Mouse (Mus musculus): ENCODE measurements around the gene Hs3st4.

Gene Hs3st4

DNA sequence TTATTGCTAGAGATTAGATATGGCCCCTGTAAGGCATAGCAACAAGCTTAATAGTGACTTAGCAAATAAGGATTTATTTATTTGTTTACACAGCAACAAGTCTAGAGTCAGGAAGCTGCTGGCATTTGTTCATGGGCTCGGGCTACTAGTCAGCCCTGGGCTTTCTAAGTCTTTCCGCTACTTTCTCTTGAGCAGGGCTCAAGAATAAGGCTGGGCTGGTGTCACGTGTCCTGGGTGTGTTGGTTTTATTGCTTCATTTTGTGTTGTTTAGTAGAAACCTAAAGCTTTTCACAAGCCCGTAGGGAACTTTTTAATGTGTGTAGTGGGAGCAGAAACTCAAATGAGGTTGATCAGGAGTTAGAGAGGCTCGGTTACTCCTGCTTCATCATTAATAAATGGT, 153.5 kb downstream of the Hs3st4 start:
- no peak for DNase-seq (ENCODE audit: low spot score in 2 of 2)

DNA sequence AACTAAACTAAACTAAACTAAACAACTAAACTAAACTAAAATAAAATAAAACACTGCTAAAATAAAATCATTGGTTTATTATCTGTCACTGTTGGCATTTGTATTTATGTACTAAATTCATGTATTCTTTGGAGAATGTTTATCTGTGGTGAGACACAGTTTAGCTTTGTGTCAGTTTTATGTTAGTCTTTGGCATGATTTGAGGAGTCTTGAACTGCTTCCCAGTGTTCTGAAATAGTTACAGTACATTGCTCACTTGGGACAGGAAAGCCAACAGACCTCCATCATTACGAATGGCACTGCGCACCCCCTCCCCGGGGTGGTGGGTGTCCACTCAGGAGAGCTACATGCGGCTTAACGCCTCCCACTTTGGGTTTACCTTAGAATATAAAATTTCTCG, 158.6 kb downstream of the Hs3st4 start:
- no peak for DNase-seq (ENCODE audit: low spot score in 2 of 2)

GRCm38 (mm10) chr7:124150901-124151300, 168.2 kb downstream of the Hs3st4 start:
- DNase-seq (ENCODE audit: low spot score in 2 of 2): no peak

GRCm38 (mm10) chr7:124163301-124163700, 180.6 kb downstream of the Hs3st4 start:
- no peak for DNase-seq (ENCODE audit: low spot score in 2 of 2)

DNA sequence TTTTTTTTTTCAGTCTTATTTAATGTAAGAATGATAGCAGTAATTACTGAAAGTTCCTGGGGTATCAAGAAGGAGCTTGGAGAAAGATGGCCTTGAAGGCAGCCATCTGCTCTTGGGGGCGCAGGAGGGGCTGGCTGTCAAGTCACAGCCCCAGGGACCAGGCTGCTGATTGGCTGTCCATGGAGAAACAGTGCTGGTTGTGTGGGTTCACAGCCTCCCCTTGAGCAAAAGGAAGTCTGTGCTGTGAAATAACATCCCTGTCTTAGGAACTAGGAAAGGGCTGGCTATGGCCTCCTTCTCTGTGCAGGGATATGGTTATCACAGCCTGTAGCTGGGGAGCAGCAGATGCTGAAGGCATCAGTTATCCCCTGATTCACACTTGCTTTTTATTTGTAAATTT, 183.6 kb downstream of the Hs3st4 start:
- no peak for DNase-seq (ENCODE audit: low spot score in 2 of 2)

DNA sequence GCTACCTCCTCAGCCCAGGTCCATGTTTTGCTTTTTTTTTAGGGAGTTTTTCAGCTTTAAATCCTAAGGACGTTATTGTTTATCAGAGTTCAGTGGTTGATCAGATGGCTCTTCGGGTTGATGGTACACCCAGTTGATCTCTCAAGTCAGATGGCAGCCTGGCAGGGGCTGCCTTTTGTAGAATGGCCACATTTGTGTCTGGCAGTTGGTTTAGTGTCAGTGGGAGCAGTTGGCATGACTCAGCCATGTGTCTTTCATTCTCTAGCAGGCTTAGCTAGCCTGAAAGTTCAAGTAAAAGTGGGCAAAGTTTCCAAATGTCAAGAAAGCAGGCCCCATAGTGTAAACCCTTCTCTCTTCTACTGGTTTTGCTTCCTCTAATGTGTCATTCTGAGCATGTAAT, 186.1 kb downstream of the Hs3st4 start:
- DNase-seq (ENCODE audit: low spot score in 2 of 2): no peak

DNA sequence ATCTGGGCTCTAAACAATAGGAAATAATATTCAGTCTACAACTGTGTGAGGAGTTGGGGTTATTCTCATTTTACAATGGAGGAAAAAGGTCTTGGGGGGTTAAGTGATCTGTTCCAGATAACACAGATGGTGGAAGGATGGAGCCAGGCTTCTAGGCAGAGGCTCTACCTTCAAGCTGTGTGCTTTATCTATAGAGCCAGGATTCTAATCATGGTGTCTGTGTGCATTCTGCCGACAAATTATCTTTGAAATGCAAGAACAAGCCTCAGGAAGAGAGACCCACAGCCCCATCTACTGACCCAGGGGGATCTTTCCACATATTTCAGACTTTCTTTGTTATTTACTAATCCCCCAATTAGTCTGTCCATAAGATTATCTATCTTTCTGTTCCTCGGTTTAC, 187.3 kb downstream of the Hs3st4 start:
- DNase-seq (ENCODE audit: low spot score in 2 of 2): no peak

- no peak for DNase-seq (ENCODE audit: low spot score in 2 of 2)
Measured at GRCm38 (mm10) chr7:124171992-124172391, 189.3 kb downstream of the Hs3st4 start.

DNA sequence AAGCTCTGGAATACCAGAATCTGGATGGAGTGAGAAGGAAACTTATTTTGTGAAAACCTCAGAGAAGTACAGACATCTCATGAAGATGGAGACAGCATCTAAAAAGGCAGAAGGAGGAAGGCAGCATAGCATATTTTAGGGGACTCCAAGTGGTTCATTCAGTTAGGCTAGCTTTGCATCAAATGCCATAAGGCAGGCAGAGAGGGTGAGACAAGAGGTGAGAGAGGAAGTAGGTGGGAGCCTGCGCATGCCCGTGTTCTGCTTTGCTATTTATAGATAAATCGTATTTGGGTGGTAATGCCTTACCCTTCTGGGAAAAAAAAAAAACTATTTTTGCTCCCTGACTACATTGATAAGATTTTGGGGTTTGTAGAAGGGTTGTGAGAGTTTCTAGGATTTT, 198.3 kb downstream of the Hs3st4 start:
- no peak for DNase-seq (ENCODE audit: low spot score in 2 of 2)

DNA sequence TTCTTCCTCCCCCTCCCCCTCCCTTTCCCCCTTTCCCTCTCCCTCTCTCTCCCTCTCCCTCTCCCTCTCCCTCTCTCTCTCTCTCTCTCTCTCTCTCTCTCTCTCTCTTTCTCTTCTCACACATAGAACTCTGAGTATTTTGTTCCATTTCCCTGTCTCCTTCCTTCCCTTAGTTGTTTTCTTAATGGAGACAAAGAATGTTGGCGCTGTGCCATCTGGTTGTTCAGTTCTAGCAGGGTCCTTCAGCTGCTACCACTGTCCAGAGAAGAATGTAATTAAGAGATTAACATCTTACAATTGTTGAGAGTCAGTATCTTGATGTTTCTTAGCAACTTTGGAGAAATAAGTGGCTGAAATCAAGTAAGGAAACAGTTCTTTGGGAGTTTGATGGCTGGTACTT, 202.0 kb downstream of the Hs3st4 start:
- DNase-seq (ENCODE audit: low spot score in 2 of 2): no peak

DNA sequence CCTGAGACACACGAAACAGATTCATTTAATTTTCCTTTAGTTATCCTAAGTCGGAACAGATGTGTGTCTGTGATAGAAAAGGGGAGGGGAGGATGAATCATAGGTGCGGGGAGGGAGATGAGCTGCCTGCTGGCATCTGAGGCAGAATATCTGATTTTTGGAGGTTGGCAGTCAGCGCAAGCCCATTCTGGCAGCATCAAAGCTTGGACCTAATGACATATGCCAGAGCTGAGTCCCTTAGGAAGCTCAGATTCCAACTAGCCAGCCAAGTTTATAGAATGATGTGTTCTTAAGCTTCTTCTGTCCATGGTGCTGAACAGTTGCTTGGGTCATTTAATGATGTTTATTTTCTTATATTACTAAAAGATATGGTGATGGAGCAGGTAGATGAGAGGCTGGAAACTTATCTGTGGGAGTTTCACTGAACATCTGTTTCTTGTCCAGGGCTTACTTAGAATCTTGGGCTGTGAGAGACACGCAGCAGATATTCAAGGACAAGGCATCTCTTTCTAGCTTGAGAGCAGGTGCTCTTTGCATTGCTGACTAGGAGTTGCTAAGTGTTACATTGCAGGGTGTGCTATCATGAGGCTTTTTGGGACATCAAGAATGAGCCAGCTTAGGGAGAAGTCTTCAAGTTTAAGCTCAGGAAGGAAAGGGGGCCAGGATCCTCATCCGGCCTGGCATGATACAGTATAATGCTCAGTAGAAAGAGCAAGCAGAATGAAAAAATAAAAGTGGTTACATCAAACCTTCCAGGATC, 216.3 kb downstream of the Hs3st4 start:
- no peak for DNase-seq (ENCODE audit: low spot score in 2 of 2)

DNA sequence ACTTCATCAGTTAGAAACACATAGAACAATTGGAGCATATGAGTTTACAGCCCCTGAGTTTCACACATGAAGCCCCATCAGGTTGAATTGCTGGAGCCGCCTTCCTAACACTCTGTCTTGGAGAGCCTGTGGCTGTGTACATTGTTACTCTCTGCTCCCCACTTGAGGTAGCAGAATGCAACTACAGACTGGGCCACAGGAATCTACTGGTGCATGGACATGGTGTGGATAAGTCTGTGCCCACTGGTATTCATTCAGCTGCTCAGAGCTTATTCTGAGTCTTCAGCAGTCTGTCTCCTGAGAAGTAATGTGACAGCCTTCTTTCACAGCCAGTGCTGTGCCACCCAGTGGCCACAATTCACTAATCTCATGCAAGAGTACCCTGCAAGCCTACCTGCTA, 234.3 kb downstream of the Hs3st4 start:
- DNase-seq (ENCODE audit: low spot score in 2 of 2): no peak

GRCm38 (mm10) chr7:124220556-124220955, 237.9 kb downstream of the Hs3st4 start:
- no peak for DNase-seq (ENCODE audit: low spot score in 2 of 2)

DNA sequence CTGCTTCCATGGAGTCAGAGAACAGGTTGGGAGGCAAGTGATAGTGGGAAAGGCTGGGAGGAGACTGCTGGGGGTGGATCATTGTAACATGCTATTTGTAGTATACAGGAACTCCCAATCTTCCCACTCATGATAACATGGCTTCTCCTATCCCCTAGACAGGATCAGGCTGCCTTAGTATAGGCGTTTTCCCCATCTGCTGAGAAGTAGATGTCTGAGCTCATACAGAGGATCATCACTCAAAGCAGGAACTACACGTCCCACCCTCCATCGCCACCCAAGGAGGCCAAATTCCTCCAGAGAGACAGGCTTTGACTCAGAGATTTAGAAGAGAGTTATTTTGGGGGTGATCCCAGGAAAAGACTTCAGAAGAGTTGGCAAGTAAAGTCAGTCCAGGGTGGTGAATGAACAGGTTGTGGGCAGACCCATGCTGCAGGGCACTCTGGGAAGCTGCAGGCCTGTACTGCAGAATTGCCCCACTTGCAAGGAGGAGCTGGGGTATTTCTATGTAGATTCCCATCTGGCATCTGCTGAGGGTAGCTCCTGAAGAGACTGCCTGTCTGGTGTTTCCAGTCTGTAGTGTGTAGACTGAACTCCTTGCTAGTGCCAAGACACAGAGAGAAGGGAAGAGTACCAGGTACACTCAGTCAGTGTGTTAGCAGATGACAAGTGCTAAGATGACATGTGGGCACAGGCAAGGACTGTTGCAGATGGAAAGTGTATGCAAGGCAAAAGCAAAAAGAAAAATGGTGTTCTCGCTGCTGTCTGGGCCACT, 255.4 kb downstream of the Hs3st4 start:
- DNase-seq (ENCODE audit: low spot score in 2 of 2): no peak

DNA sequence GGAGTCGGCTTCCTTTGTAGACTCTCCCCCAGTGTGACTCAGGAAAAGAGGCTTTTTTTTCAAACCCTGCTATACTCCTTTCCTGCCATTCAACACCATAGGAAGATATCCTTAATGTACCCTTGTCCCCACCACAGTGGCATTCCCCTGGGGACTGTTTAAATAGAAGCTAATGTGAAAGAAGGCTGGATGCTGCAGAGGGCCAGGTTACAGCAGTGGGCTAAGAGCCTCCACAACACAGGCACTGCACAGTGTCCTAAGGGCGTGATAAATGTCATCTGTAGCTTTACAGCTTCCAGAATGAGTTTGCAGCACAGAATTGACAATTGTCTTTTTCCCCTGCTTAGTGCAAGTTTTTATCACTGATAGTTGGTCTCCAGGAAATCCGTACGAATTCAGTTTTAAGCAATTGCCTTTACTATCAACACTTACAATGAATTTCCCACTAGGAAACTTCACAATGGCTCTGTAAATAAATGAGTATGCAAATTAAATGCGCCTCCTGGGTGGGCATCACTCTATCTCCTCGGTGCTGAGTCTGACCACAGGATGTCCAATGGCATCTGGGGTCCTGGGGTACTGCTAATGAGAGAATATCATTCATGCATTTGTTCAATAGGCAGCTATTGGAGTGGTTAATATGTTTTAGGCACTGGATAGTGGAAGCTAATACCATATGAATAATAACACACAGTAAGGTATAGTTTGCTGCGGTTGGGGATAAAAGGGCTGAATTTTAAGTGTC, 257.4 kb downstream of the Hs3st4 start:
- no peak for DNase-seq (ENCODE audit: low spot score in 2 of 2)

DNA sequence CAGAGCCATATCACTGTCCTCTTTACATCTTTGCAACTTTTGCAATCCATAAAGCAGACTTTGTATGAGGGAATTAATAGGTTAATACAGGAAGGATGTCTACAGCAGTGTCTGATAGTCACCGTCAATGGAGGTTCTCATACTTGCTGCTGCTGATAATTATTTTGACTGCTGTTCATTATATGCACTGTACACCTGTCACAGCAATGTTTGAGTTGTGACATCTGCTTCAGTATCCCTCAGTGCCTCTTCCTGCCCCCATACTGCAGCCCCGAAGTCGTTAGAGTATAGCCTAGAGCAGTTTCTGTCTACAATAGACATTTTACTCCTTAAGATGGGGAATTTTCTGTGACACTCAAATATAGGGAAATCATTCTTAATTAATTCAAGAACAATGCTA, 267.2 kb downstream of the Hs3st4 start:
- DNase-seq (ENCODE audit: low spot score in 2 of 2): no peak

GRCm38 (mm10) chr7:124250566-124250965, 267.9 kb downstream of the Hs3st4 start:
- DNase-seq (ENCODE audit: low spot score in 2 of 2): no peak

DNA sequence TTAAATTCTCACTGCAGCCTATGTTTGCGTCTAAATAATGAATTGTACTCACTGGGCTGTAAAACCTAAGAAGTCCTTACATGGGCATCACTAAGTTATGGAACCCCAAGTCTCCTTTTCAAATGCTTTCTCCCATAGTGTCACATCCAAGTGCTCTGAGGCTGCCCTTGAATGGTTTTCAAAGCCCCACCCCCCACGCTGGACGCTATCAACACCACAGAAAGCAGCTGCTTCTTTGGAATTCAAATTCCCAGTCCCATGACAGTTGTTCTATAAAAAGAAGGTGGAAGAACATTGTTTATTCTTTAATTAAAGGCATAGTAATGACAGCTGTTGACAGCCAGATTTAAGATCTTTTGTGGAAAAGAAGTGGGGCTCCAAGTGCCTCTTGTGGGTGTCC, 275.8 kb downstream of the Hs3st4 start:
- no peak for DNase-seq (ENCODE audit: low spot score in 2 of 2)

GRCm38 (mm10) chr7:124270734-124271133, 288.1 kb downstream of the Hs3st4 start:
- DNase-seq (ENCODE audit: low spot score in 2 of 2): no peak

GRCm38 (mm10) chr7:124289873-124290272, 307.2 kb downstream of the Hs3st4 start:
- no peak for DNase-seq (ENCODE audit: low spot score in 2 of 2)

GRCm38 (mm10) chr7:124319451-124319850, 336.8 kb downstream of the Hs3st4 start:
- DNase-seq (ENCODE audit: low spot score in 2 of 2): no peak

DNA sequence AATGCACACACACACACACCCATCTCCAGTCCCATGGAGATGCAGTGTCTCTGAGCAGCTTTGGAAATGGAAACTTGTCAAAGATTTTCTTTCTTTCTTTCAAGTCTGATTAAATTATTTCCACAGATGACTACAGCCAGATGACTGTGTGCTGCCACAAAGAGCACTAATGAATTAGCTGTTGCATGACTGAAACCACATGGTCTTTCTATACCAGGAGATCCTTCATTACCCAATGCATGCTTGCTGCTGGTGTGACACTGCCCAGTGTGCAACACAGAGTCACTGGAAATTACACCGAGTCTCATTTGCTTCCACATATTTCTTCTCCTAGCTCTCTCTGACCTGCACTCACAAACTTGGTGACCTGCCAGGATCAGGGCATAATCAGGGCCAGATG, 353.0 kb downstream of the Hs3st4 start:
- no peak for DNase-seq (ENCODE audit: low spot score in 2 of 2)

- DNase-seq (ENCODE audit: low spot score in 2 of 2): no peak
Measured at GRCm38 (mm10) chr7:124341510-124341909, 358.8 kb downstream of the Hs3st4 start.
